Mouse (Mus musculus) gonadal fat pad, adult 2 months (tissue): ENCODE measurements around the gene Psip1. TPM values are rescaled to one million over a fixed set of nuclear protein-coding genes. Genes with fewer than 3 reads are reported as not detected.
"Not testable (repeated sequence)": the region's sequence is repeated elsewhere in the genome, so short reads cannot be mapped to it uniquely, and the experiment has no call there.

ENCODE experiments used
- DNase-seq: peaks from one replicate; pipeline ENCODE4 v3.0.0-alpha.2; 2012; ENCODE audit warnings: low read depth
- polyA plus RNA-seq: library from polyadenylated mRNA; depleted of rRNA; stranded (reverse); fragments of >200 nt; gene quantifications from 2 replicates; pipeline ENCODE4 v1.2.3, GENCODE M21; 2012; rRNA removed

Gene Psip1
- 17.7 and 22.2 TPM in 2 replicates for polyA plus RNA-seq

DNA sequence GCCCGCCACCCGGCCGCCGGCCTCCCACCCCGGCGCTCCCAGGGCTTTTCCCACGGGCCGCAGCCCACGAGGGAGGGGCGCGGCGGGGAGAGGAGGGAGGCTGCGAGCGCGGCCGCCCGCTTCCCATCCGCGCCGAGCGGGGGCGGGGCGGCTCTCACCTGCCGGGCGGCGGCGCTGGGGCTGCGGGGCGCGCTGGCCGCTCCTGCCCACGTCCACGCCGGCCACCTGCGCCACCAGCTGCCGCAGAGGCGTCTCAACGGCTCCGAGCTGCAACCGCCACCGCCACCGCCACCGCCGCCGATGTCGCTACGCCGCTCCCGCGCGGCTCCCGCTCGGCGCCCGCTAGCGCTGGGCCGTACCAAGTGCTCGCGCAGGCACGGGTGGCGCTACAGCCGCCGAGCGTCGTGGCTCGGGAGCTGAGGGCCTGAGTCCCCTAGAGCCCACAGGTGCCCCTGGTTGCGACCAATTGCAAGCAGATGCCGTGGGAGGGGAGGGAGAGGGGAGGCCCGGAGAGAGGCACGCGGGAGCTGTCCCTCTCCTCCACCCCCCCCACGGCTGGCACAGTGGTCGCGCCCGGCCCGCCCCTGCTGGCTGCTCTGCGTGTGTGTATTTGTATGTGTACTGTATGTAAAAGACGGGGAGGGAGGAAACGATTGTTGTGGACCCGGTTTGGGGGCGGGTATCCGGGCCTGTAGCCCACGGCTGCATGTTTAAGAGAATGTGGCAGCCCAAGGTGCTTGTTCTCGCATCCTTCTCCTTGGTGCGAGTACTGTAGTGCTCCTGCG is at the start of gene Psip1:
TSS of gene Psip1 (minus strand) at position 343 of the 785 bp plus-strand sequence.
- no peak for DNase-seq

DNA sequence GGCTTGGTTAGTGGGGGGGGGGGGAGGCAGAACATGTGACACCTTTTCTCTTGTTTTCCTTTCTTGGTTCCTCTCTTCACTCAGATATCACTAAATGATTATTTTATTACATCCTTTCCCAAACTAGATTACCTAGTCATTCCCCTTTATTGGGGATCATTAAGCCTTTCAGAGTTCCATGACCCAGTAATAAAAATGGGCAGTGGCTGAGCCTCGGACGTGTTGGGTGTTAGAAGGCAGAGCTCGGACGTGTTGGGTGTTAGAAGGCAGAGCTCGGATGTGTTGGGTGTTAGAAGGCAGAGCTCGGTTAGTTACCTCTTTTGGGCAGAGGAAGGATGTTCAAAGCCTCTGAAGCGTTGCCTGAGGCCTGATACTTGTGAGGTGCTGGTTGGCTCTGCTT is 47.8 kb upstream of the Psip1 start:
- no peak for DNase-seq

DNA sequence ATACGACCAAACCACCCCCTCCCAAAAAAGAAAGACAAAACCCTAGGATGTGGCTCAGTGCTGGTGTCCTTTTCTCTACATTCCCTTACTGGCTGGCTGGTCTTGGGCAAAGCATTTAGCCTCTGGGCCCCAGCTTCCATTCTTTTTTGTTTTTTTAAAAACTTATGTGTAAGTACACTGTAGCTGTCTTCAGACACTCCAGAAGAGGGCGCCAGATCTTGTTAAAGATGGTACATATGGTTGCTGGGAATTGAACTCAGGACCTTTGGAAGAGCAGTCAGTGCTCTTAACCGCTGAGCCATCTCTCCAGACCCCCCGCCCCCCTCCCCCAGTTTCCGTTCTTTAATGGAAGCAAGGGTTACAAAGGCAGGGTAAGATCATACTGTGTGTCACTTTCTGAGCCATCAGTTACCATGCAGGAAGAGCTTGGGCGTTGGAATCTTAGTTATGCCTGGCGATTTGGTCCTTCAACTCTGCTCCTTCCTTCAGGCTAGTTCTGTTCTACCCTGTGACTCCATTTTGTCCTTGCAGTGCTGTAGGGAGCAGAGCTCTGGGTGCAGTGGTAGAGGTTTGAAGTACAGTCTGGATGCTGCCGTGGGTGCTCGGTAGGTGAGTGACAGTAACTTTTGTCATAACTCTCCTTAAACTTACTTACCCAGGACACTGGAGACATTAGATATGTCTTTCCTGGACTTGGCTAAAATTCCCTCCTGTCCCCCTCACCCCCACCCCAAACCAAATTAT is 47.1 kb upstream of the Psip1 start:
- no peak for DNase-seq

DNA sequence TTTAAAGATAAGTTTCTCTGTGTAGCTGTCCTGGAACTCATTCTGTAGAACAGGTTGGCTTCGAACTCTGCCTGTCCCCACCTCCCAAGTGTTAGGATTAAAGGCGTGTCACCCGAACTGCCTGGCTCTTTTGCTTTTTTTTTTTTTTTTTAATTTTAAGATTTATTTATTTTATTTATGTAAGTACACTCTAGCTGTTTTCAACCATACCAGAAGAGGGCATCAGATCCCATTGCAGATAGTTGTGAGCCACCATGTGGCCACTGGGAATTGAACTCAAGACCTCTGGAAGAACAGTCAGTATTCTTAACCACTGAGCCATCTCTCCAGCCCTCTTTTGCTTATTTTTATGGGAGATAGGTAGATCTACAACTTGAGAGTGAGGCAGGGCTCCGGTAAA is 43.8 kb upstream of the Psip1 start:
- DNase-seq: not testable (repeated sequence)

DNA sequence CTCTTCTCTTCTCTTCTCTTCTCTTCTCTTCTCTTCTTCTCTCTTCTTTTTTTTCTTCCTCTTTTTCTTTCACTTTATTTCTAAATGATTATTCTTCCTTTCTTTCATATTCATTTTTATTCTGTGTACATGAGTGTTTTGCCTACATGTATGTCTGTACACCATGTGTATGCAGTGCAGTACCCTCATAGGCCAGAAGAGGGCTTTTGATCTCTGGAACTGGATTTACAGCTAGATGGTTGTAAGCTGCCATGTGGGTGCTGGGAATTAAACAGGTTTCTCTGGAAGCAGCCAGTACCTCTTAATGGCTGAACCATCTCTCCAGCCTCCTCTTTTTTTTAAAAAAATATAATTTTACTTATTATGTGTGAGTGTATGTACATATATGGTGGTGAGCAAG is 41.7 kb upstream of the Psip1 start:
- DNase-seq: no peak

DNA sequence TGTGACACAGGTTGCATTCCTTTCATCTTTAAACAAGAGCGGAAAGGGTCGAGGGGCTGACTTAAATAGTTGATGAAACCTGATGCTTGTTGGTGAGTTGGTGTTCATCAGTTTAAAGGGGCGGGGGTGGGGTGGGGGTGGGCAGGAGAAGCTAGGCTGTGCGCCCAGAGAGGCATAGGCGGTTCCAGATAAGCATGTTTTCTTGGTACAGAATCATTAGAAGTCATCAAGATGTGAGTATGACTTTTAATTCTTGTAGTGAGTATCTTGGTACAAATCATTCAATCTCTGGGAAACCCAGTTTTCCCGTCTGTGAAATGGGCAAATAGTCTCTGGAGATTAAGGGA is 40.7 kb upstream of the Psip1 start:
- DNase-seq: no peak

DNA sequence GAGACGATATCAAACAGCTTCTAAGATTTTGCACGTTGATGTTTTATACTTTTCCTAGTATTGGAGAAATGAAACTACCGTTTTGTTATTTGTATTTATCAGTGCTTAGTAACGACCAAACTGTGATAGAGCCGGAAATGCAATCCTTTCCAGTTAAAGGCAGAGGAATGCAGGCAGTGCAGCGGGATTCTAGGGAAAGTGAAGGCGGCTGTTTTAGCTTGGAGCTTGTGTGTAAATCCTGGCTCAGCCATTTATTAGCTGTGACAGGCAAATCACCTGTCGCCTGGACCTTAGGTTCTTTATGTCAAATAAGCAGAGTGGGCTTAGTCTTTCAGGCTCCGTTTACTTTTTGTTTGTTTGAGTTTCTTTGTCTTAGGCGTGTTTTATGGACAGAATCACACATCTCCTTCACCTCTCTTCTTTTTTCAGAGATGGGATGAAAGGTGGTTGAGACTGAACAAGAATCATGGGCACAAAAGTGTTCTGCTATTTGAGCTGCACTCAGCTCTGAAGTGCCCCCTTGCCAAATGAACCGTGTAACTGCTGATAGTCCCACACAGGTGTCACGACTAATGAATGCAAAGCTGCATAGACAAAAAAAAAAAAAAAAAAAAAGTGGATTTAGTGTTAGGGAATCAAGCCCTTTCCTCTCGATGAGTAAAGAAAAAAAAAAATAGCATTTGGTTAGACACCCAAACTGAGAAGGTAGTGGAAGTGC is 40.2 kb upstream of the Psip1 start:
- no peak for DNase-seq

DNA sequence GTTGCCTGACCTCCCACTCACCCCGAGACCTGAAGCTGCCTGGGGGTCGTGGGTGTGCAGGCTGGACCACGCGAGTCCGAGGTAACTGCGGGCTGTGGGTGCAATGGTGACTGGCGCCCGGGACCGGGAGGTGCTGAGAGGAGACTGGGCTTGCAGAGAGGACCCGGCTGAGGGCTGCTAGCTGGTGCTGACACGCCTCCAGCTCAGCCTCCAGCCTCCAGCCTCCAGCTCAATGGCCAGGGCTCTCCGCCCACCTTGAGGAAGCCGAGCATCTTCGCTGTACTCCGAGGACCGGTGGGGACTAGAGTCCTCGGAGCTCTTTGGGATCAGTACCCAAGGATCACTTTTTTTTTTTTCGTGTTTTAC is 39.4 kb upstream of the Psip1 start:
- DNase-seq: no peak

DNA sequence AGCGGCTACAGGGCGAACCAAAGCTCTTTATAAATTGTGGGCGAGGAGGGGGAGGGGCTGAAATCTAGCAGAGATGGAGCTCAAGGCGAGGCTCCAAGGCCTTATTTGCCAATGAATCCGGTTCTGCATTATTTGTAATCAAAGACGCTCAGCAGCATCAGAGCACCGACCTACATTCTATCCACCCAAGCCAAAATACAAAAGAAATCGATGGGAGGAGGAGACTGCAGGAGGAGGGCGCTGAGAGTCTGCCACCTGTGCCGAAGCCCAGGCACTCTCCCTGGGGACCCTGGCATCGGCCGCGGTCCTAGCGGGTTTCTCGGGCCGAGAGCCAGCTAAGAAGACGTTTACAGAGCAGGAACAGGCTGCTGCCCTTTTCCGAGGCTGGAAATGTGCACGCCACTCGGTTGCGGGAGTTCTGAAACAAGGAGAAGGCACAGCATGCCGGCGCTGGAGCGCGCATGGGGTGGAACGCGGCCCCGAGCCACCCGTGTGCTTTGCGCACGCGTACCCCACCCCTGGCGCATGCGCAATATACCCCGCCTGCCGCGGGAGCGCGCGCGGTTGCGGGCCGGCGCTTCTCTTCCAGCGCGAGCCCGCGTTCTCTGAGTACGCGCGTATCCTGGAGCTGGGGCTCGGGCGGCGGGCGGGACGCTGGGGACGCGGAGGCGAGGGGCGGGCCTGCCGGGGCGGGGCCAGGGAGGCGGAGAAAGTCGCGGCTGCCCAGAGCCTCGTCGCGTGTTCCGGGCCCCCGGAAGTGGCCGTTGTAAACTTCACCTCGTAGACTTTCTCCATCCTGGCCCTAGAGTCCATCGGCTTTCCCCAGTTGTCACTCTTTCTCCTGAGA is 38.8 kb upstream of the Psip1 start, which contains the start of gene Ccdc171:
TSS of gene Ccdc171 (plus strand) at position 703 of the 847 bp plus-strand sequence.
- DNase-seq: no peak

DNA sequence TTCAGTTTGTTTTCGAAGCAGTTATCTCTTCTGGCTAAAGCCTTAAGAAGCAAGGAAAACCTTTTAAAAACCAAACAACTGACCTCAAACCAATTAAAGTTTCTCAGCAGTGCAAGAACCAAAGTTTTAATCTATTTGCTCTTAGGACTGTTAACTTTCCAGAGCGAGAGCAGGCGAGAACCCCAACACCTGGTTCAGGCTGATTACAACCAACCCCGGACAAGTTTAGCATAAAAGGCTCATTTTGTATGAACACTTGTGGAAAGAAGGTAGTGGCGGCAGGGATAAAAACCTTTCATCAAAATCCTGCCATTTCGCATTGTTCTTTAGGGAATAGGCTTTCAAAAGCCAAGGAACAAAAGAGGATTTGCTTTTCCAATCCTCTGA is 38.2 kb upstream of the Psip1 start:
- no peak for DNase-seq

DNA sequence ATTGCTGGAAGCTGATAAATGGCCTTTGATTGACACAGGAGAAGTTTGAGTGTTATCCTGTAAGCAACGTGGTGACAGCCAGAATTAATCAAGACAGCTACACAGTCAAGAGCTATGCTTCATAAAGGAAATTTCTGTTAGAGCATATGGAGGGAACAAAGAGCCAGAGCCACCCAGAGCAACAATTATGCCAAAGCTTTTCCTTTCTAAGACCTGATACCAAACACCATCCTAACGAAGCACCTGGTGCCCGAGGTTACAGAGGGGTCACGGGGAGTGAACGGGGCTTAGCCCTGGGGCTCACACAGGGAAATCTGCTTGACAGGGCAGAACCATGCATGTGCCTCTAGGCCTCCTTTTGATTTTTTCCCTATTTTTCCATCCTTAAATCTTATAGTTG is 35.8 kb upstream of the Psip1 start:
- no peak for DNase-seq

DNA sequence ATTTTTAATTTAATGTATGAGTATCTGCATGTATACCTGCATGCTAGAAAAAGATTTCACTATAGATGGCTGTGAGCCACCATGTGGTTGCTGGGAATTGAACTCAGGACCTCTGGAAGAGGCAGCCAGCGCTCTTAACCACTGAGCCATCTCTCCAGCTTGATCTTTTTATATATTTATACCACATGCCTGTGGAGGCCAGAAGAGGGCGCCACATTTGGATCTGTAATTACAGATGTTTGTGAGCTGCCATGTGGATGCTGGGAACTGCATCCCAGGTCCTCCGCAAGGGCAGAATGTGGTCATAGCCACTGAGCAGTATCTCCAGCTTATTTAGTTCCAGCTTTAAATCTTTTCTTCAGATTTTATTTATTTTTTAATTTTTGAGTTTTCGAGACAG is 34.0 kb upstream of the Psip1 start:
- DNase-seq: no peak

DNA sequence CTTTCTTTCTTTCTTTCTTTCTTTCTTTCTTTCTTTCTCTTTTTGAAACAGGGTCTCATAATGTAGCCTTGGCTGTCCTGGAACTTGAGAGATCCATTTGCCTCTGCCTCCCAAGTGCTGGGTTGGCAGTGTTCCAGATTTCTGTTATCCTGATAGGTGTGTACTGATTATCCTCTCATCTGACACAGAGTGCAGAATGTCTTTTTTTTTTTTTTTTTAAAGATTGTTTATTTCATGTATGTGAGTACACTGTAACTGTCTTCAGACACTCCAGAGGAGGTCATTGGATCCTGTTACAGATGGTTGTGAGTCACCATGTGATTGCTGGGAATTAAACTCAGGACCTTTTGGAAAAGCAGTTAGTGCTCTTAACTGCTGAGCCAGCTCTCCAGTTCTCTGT is 33.5 kb upstream of the Psip1 start:
- DNase-seq: no peak

DNA sequence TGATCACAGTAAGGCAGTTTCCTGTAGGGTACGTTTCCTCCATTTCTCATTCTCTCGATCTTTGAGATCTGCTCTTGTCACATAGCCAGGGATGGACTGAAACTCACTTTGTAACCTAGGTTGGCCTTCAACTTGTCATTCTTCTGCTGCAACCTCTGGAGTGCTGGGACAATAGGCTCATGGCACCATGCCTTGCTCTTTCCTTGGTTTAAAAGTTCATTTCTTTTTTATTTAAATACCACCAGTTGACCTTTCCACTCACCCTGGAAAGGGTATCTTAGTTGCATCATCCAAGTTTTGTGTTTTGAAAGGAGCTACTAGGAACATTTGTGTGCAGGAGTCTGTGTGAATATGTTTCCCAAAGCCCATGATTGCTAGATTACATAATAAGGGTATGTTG is 32.9 kb upstream of the Psip1 start:
- DNase-seq: no peak

DNA sequence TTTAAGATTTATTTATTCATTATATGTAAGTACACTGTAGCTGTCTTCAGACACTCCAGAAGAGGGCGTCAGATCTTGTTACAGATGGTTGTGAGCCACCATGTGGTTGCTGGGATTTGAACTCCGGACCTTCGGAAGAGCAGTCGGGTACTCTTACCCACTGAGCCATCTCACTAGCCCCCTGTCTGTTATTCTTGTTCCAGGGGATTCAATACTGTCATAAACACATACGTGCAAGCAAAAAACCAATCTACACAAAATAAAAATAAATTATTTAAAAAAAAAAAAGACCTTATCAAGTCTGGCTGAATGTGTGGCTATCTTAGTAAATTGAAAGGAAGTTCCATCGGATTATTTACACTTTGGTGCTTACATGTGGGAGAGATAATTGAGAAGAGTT is 29.9 kb upstream of the Psip1 start:
- not testable (repeated sequence) for DNase-seq

DNA sequence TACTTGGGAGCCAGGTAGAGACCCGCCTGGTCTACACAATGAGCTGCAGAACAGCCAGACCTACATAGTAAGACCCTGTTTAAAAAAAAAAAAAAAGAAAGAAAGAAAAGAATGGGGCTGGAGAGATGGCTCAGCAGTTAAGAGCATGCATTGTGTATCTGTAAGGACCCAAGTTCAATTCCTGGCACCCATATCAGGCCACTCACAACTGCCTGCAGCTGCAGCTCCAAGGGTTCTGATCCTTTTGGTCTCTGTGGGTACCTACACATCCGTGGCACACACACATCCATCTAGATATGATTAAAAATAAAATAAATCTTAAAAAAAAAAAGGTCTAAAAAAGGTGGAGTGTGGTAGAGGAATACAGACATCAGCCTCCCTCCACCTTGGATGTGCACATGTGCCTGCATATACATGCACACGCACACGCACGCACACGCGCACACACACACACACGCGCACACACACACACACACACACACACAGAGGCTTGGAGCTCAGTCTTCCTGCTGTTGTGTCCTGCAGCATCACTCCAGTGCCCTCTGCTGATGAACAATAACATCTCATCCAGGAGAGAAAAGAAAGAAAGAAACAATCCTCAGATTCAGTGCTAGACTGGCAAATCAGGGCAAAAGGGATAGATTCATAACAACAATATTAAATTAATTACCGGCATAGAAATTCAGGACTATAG is 28.9 kb upstream of the Psip1 start:
- DNase-seq: no peak

DNA sequence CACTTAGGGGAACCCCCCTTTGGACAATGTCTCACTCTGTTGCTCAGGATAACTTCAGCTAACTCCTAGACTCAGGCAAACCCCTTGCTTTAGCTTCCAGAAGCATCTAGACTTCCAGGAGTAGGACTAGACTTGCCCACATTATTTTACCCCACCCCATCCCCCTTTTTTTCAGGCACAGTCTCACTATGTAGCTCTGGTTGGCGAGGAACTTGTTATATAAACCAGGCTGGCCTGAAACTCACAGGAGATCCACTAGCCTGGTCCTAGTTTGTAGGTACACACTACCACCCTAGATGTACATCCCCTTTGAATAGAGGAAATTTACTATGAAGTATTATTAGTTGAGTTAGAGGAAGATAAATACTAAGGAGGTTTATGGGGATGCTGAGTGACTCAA is 27.9 kb upstream of the Psip1 start:
- no peak for DNase-seq

DNA sequence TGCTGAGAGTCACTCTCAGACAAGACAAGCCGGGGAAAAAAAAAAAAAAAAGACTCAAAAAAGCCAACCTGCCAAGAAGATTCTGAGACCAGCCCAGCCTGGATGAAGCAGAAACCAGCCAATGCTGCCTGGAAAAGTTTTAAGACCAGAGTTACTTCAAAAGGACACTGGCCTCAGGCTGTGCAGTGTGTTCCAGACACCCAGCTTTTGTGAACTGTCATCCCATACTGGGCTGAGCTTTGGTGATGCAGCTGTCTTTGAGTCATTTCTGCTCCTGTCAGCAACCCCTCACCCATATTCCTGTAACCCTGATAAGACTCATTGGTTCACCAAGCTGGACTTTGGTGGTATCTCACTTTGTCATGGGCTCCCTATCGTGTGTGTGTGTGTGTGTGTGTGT is 26.4 kb upstream of the Psip1 start:
- no peak for DNase-seq

DNA sequence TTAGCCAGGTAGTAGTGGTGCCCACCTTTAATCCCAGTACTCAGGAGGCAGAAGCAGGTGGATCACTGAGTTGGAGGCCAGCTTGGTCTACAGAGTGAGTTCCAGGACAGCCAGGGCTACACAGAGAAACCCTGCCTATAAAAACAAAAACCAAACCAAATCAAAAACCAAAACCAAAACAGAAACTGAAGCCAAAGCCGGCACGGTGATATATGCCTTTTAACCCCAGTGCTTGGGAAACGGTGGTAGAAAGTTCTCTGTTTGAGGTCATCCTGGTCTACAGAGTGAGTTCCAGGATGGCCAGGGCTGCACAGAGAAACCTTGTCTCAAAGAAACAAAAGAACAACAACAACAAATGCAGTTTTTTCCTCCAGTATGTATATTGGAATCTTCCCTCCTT is 26.0 kb upstream of the Psip1 start:
- no peak for DNase-seq

DNA sequence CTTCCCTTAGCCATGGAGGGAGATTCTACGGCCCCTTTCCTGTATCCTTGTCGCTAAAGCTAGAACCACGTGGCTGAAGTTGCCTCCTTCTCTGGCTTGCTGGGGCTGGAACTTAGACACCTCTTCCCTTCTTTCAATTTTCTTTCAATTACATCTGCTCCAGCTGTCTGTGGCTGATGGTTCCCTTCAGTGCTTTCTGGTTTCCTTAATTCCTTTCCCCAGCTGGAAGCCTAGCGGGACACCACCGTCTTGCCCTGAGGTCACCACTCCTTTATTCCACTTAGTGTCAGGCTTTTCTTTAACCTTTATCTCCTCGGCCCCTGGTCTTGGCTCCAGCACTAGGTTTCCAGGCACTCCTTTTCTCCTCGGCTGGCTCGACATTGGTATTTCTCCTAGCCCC is 24.8 kb upstream of the Psip1 start:
- DNase-seq: no peak

DNA sequence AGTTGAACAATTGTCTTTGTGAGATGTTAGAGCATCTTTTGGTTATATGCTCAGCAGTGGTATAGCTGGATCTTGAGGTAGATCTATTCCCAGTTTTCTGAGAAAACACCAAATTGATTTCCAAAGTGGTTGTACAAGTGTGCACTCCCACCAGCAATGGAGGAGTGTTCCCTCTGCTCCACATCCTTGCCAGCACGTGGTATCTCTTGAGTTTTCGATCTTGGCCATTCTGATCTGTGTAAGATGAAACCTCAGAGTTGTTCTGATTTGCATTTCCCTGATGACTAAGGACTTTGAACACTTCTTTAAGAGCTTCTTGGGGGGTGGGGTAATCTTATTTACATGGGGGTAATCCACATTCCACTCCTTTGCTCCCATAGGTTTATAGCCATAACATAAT is 23.3 kb upstream of the Psip1 start:
- DNase-seq: no peak
